ENCODE assay signal across 13 mouse cellular contexts in the genomic region with DNA sequence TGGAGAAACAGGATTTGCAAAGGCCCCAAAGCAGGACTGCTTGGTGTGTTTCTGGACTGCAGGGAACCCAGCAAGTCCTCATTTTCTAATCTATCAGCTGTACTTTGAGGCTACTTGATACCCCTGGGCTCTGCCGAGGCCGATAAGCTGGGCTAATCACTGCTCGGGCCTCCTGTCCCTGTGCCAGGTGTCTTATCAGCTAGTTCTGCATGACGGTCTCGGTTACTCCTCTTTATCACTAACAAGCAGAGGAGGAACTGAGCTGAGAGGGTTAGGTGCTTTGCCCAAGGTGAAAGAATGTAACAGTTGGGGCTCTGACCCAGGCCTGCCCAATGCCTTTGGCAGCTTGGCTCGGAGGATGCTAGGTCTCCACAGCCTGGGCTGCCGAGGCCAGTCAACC. TPM values are rescaled to one million over a fixed set of nuclear protein-coding genes. Genes with fewer than 3 reads are reported as not detected.
DNase-seq lines count a peak whose midpoint lies in the region; ATAC-seq and TF ChIP-seq lines count a peak whose summit lies in the region.
"Had no signal": no experiment of that assay in that cellular context is flagged by ENCODE, and none has a peak within 500 bp of the region (broad histone marks: within the 10 kb centered on the region; RNA-seq: fewer than 3 reads in every experiment).

No protein-coding gene starts in this region.

- TF ChIP-seq CTCF in lung, embryonic 14.5 days (IDR thresholded peaks at IDR 0.05; ENCODE audit: low read depth) = no peak

- peak overlapping the region; percentile 58; the same call in 1 of the 2 replicates for H3K4me2 ChIP-seq in lung, embryonic 14.5 days
- peak overlapping the region; percentile 75 for H3K4me2 ChIP-seq in liver, embryonic 13.5 days
- no peak overlapping the region for H3K4me2 ChIP-seq in stomach, embryonic 15.5 days

- DNase-seq in lung, embryonic 14.5 days = no peak
- no peak for DNase-seq in lung, postnatal 25 days (ENCODE audit: low spot score)
- DNase-seq in liver, embryonic 13.5 days = peak; percentile 94
- DNase-seq in adrenal gland, postnatal 25 days = no peak
- no peak for DNase-seq in gastrocnemius, postnatal 4 days (ENCODE audit: low spot score in 2 of 2)
- DNase-seq: adrenal gland, adult 2 months; lung, adult 2 months had no signal

- H3K4me1 ChIP-seq in lung, embryonic 14.5 days (ENCODE audit: insufficient read depth) = no peaks in the 10 kb centered on the region
- peaks cover 79% of the 10 kb centered on the region for H3K4me1 ChIP-seq in liver, embryonic 13.5 days (replicated peaks)
- H3K4me1 ChIP-seq in stomach, embryonic 15.5 days = peaks cover 8% of the 10 kb centered on the region

- H3K27me3 ChIP-seq in lung, embryonic 14.5 days (ENCODE audit: insufficient read depth, low read length) = no peaks in the 10 kb centered on the region
- H3K27me3 ChIP-seq in liver, embryonic 13.5 days = peaks cover 18% of the 10 kb centered on the region
- no peaks in the 10 kb centered on the region for H3K27me3 ChIP-seq in stomach, embryonic 15.5 days (replicated peaks)

- WGBS in lung, embryonic 14.5 days = 42% methylated on average over 7 of the region's 7 CpGs
- WGBS in liver, embryonic 13.5 days (ENCODE audit: insufficient replicate concordance) = 16% methylated on average over 7 of the region's 7 CpGs
- WGBS in stomach, embryonic 15.5 days = 46% methylated on average over 7 of the region's 7 CpGs

- no peak overlapping the region for H3K4me3 ChIP-seq in lung, embryonic 14.5 days (ENCODE audit: low read depth, low read length)
- peak overlapping the region; percentile 41 for H3K4me3 ChIP-seq in liver, embryonic 13.5 days (replicated peaks)
- no peak overlapping the region for H3K4me3 ChIP-seq in stomach, embryonic 15.5 days (replicated peaks)

- no peaks in the 10 kb centered on the region for H3K36me3 ChIP-seq in lung, embryonic 14.5 days (ENCODE audit: insufficient read depth)
- H3K36me3 ChIP-seq in liver, embryonic 13.5 days = peaks cover 40% of the 10 kb centered on the region
- no peaks in the 10 kb centered on the region for H3K36me3 ChIP-seq in stomach, embryonic 15.5 days

- H3K9me3 ChIP-seq in lung, embryonic 14.5 days (ENCODE audit: low read depth, low read length) = no peaks in the 10 kb centered on the region
- no peaks in the 10 kb centered on the region; the same call in 1 of the 2 replicates for H3K9me3 ChIP-seq in liver, embryonic 13.5 days (replicated peaks)
- H3K9me3 ChIP-seq in stomach, embryonic 15.5 days = no peaks in the 10 kb centered on the region

- H3K27ac ChIP-seq in lung, embryonic 14.5 days (ENCODE audit: low read depth) = peak overlapping the region; percentile 50
- peak overlapping the region; percentile 98 for H3K27ac ChIP-seq in liver, embryonic 13.5 days
- no peak overlapping the region for H3K27ac ChIP-seq in stomach, embryonic 15.5 days
- H3K27ac ChIP-seq: kidney, postnatal 0 days had no signal

- no peak overlapping the region for H3K9ac ChIP-seq in lung, embryonic 14.5 days
- H3K9ac ChIP-seq in liver, embryonic 13.5 days = peak overlapping the region; percentile 76
- H3K9ac ChIP-seq in stomach, embryonic 15.5 days = no peak overlapping the region

- ATAC-seq in lung, embryonic 14.5 days (ENCODE audit: insufficient read depth) = 0 out of 2 replicates have a peak, but pooled peaks have one; percentile 38
- peak; percentile 13 for ATAC-seq in granulocyte monocyte progenitor cell, adult 5-6 weeks (replicated peaks; ENCODE audit: poor library complexity, severe bottlenecking)
- peak; percentile 97 for ATAC-seq in liver, embryonic 13.5 days (ENCODE audit: low read depth)
- peak; percentile 92 for ATAC-seq in stomach, embryonic 15.5 days (ENCODE audit: insufficient read depth, low FRiP score, low read depth)
- no peak for ATAC-seq in cerebellum, adult (ENCODE audit: insufficient number of reproducible peaks, low FRiP score, low TSS enrichment)

RNA-seq across cellular contexts. Expression of a gene that starts 10.6 kb away (rescaled TPM):
- 0.11 and 0.24 TPM in 2 replicates for polyA plus RNA-seq in lung, embryonic 14.5 days (2014; fragmentation: Nextera tagmentation; extraction: Ambion mirVana)
- not detected in 2 replicates for total RNA-seq in granulocyte monocyte progenitor cell, adult 5-6 weeks (2014; fragmentation: Nextera tagmentation)
- not detected in 2 replicates for total RNA-seq in granulocyte monocyte progenitor cell, adult 5-6 weeks (2017)
- polyA plus RNA-seq in liver, embryonic 13.5 days (2015; fragmentation: Nextera tagmentation; extraction: Ambion mirVana) = 0.23 and 0.24 TPM in 2 replicates
- 0.08 and 0.19 TPM in 2 replicates for polyA plus RNA-seq in stomach, embryonic 15.5 days (2015; fragmentation: Nextera tagmentation; extraction: Ambion mirVana)
- not detected in 2 replicates for total RNA-seq in adrenal gland, postnatal 25 days (2021)
- 10 to 100 TPM; 57.0 to 70.9 TPM for total RNA-seq in gastrocnemius, postnatal 4 days (2021)
- total RNA-seq: adrenal gland, adult 2 months had no signal
- polyA plus RNA-seq: adrenal gland, adult 2 months; cortical plate, adult 2 months had no signal

RNA-seq across cellular contexts. Expression of a gene that starts 13.3 kb away (rescaled TPM):
- 39.1 and 40.0 TPM in 2 replicates for polyA plus RNA-seq in lung, embryonic 14.5 days (2014; fragmentation: Nextera tagmentation; extraction: Ambion mirVana)
- 5.6 and 6.3 TPM in 2 replicates for total RNA-seq in granulocyte monocyte progenitor cell, adult 5-6 weeks (2014; fragmentation: Nextera tagmentation)
- 4.0 and 7.1 TPM in 2 replicates for total RNA-seq in granulocyte monocyte progenitor cell, adult 5-6 weeks (2017)
- 404 and 444 TPM in 2 replicates for polyA plus RNA-seq in liver, embryonic 13.5 days (2015; fragmentation: Nextera tagmentation; extraction: Ambion mirVana)
- polyA plus RNA-seq in stomach, embryonic 15.5 days (2015; fragmentation: Nextera tagmentation; extraction: Ambion mirVana) = 52.7 and 79.0 TPM in 2 replicates
- total RNA-seq in adrenal gland, postnatal 25 days (2021) = 16.9 and 19.9 TPM in 2 replicates
- total RNA-seq in gastrocnemius, postnatal 4 days (2021) = 10 to 100 TPM; 10.7 to 11.4 TPM

RNA-seq across cellular contexts. Expression of a gene that starts 14.9 kb away (rescaled TPM):
- polyA plus RNA-seq in lung, embryonic 14.5 days (2014; fragmentation: Nextera tagmentation; extraction: Ambion mirVana) = 55.4 and 58.7 TPM in 2 replicates
- total RNA-seq in granulocyte monocyte progenitor cell, adult 5-6 weeks (2014; fragmentation: Nextera tagmentation) = 52.3 and 76.6 TPM in 2 replicates
- 32.2 and 34.6 TPM in 2 replicates for total RNA-seq in granulocyte monocyte progenitor cell, adult 5-6 weeks (2017)
- 46.8 and 51.5 TPM in 2 replicates for polyA plus RNA-seq in liver, embryonic 13.5 days (2015; fragmentation: Nextera tagmentation; extraction: Ambion mirVana)
- polyA plus RNA-seq in stomach, embryonic 15.5 days (2015; fragmentation: Nextera tagmentation; extraction: Ambion mirVana) = 47.2 and 50.4 TPM in 2 replicates
- total RNA-seq in adrenal gland, postnatal 25 days (2021) = 40.4 and 43.8 TPM in 2 replicates
- total RNA-seq in gastrocnemius, postnatal 4 days (2021) = 10 to 100 TPM; 48.9 to 51.4 TPM

RNA-seq across cellular contexts. Expression of a gene that starts 26.8 kb away (rescaled TPM):
- 18.8 and 20.2 TPM in 2 replicates for polyA plus RNA-seq in lung, embryonic 14.5 days (2014; fragmentation: Nextera tagmentation; extraction: Ambion mirVana)
- 14.6 and 23.4 TPM in 2 replicates for total RNA-seq in granulocyte monocyte progenitor cell, adult 5-6 weeks (2014; fragmentation: Nextera tagmentation)
- 11.5 and 11.8 TPM in 2 replicates for total RNA-seq in granulocyte monocyte progenitor cell, adult 5-6 weeks (2017)
- polyA plus RNA-seq in liver, embryonic 13.5 days (2015; fragmentation: Nextera tagmentation; extraction: Ambion mirVana) = 138 and 178 TPM in 2 replicates
- 19.5 and 26.3 TPM in 2 replicates for polyA plus RNA-seq in stomach, embryonic 15.5 days (2015; fragmentation: Nextera tagmentation; extraction: Ambion mirVana)
- total RNA-seq in adrenal gland, postnatal 25 days (2021) = 2.4 and 4.3 TPM in 2 replicates
- total RNA-seq in gastrocnemius, postnatal 4 days (2021) = 1 to 10 TPM; 5.6 to 7.8 TPM

RNA-seq across cellular contexts. Expression of a gene that starts 36.6 kb away (rescaled TPM):
- polyA plus RNA-seq in lung, embryonic 14.5 days (2014; fragmentation: Nextera tagmentation; extraction: Ambion mirVana) = 65.4 and 70.3 TPM in 2 replicates
- total RNA-seq in granulocyte monocyte progenitor cell, adult 5-6 weeks (2014; fragmentation: Nextera tagmentation) = not detected in 2 replicates
- total RNA-seq in granulocyte monocyte progenitor cell, adult 5-6 weeks (2017) = not detected in 2 replicates
- 34.0 and 39.6 TPM in 2 replicates for polyA plus RNA-seq in liver, embryonic 13.5 days (2015; fragmentation: Nextera tagmentation; extraction: Ambion mirVana)
- 76.0 and 79.6 TPM in 2 replicates for polyA plus RNA-seq in stomach, embryonic 15.5 days (2015; fragmentation: Nextera tagmentation; extraction: Ambion mirVana)
- total RNA-seq in adrenal gland, postnatal 25 days (2021) = 31.8 and 33.5 TPM in 2 replicates
- total RNA-seq in gastrocnemius, postnatal 4 days (2021) = 10 to 100 TPM; 67.9 to 78.7 TPM
- total RNA-seq: CH12.LX had no signal

Comparison
In these comparisons a context has a peak if more than half of its experiments do, and no peak if none do; other contexts are left out.
1. RNA of a gene that starts 10.6 kb away (total RNA-seq): 57.0 to 70.9 TPM in gastrocnemius, postnatal 4 days; not detected in granulocyte monocyte progenitor cell, adult 5-6 weeks and not detected in adrenal gland, postnatal 25 days; every median in the first group is over 10 times any median in the second.